Mouse (Mus musculus) testis, postnatal 14 days (tissue): ENCODE measurements at regions not wholly inside any gene's neighbourhood (a gene's known extent, or its start where the extent isn't known, plus 50 kb on each side); places are given as distances from the start of the nearest gene placed in this dataset.

Experiments used
- DNase-seq: peaks from one replicate; pipeline ENCODE4 v3.0.0; 2021; ENCODE audit warnings: low spot score

GRCm38 (mm10) chr4:12837097-12837426 is 665.2 kb upstream of the Fam92a start:
- DNase-seq: no peak

- DNase-seq: no peak
These were observed 664.7 kb upstream of the Fam92a start for GRCm38 (mm10) chr4:12836326-12837096.

DNA sequence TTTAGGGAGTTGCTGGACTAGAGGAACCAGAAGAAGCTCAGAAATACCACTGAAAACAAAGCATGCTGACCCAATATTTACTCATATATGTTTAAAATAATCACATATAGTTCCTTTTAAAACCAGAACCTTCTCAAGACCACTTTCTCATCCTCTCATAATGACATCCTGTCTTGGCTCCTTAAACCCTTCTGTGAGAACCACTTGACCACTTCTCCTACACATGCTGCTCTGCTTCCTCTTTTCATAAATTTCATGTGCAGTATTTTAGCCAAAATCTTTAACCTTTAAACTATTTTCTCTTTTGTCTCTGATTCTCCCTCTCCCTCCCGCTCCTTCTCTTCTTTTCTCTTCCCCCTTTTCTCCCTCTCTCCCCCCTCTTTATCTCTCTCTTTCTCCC is 654.6 kb upstream of the Fam92a start:
- DNase-seq: no peak

- no peak for DNase-seq
These were observed 642.4 kb upstream of the Fam92a start for GRCm38 (mm10) chr4:12814251-12814650.

DNA sequence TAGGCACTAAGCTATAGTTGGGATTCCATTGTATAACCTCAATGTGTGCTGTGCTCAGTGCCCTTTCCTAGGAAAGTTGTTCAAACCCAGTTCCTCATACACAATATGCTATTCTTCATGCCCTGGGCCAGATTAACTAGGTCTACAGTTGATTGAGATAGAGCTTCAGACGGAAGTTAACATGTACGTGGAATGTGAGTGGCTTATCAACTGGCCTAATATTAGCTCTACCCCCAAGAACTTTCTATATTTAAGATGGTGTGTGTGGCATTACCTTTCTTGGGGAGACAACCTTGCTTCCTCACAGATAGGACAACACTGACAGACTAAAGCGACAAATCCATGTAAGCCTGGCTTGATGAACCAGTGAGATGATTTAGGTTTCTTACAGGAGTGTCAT is 629.4 kb upstream of the Fam92a start:
- no peak for DNase-seq

DNA sequence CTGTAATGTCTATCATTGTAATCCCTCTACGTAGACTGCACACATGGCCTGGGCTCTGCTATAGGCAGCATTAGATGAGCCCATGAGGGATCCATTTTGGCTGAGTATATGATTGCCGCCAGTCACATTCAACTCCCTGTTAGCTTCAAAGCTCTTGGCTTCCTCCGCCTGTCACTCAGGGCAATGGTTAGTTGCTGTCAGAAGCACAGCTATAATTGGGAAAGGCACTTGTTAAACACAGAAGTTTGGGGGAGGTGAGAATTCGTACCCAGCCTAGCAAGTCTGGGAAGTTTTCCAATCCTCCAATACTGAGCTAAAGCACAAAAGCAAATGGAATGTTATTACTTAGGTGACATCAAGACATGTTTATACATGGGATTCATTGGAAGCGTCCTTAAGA is 627.7 kb upstream of the Fam92a start:
- DNase-seq: no peak

DNA sequence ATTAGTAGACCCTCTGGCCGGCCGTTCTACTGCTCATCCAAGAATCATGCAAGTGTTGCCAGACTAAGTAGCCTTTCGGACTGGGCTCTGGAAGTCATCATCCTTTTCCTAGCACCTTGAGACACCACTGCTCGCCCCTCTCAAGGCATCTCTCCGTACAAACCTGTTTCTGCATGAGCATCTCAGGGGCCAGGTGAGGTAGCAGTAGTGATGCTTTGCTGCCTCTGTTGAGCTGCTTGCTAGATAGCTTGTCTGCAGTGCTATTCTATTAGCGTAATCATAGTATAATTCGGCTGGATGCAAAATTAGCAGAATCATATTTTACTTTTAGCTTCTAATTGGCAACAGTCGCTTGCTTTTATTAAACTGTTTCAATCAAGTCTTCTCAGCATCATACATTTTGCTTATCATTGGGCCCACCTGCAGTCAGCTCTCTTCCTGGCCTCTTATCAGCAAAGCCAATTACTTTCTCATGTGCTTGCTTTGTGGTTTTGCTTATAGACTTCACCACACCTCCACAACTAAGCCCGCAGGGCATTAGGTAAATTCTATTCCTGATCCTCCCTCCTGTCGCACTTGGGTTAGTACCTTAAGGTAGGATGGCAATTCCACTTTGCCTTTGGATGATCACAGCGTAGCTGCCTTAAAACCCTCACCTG is 621.1 kb upstream of the Fam92a start:
- no peak for DNase-seq

- no peak for DNase-seq
These were observed 620.2 kb upstream of the Fam92a start for GRCm38 (mm10) chr4:12791786-12792674.

GRCm38 (mm10) chr4:12785840-12786239 is 614.0 kb upstream of the Fam92a start:
- DNase-seq: no peak

DNA sequence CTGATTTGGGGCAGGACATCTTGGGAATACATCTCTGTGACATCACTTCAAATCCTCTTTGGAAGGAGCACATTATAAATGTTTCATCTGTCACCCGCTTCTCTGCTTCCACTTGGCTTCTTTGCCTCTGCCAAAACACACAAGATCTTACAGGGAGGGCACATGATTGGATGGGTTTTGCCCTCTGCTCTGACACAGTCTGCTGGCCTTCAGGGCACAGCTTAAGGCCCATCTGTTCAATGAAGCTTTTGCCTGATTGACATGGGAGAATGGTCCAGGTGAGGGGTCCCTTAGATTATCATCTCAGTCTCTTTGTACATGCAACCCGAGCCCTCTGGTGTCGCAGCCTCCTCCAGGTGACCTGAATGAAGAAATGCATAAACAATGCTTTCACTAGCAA is 612.7 kb upstream of the Fam92a start:
- DNase-seq: no peak

DNA sequence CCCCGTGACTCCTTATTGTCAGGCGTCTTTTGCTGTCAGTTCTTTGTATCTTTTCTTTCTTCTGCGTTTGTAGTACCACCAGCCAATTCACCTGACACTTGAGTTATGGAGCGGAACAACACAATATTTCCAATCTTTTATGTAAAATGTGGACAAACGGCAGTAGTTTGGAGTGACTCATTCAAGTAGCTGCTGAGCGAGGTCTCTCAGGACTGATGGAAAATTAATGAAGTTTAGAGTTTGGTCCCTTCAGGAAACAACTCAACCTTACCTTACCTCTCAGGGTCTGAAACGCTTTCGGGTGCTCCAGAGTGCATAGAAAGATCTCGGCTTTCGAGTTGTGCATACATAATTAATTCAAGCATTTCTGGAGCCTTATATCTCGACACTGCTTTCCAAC is 612.3 kb upstream of the Fam92a start:
- no peak for DNase-seq

DNA sequence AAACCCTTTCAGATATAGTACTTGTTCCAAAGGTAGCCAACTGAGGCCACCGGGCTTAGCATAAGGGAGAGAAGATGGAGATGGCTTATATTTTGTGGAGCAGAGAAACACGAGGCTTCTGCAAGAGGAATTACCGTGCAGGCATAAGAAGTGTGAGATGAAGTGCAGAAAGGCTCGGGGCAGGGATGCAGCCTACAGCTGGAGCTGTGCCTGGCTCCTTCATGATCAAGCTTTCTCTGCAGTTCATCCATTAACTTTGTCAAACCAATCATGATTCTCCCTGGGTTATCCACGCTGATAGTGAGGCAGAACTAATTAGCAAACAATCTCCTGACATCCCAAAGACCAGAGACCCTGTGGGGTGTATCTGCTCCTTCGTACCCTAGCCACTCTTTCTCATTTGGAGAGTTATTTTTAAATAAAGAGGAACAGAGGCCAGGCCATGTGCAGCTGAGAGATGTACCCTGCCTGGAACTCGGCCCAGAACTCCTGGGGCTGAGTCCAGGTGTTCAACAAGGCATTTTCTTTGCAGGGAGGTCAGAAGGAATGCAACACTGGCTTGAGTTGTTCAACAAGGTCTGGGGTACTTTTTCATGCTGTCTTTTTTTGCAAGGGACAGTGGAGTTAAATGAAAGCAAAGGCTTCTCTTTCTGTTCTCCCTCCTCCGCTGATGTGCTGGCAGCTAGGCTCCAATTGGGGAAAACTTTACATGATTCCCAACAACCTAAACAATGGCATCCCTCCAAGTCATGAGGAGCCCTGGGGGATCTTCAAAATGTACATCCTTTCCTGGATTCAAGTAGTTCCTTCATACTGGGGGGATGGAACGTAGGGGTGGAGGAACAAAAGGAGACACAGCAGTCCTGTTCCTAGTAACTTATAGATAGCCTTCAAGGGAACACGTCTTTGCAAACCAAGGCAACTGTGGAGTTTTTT is 610.4 kb upstream of the Fam92a start:
- DNase-seq: no peak

DNA sequence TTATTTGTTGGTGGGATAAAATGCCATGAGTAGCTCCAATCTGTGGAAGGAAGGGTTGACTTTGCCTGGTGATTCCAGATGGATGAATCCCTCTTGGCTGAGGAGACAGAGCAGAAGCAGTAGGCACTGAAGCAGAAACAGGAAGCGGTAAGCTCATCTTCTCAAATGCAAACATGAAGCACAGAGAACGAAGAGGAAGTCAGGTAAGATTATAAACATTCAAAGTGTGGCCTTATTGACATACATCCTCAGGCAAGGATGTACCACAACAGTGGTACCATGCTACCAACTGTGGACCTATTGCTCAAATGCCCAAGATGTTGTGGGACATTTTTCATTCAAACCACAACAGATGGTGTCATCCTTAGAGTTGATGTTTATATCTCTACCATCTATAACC is 608.4 kb upstream of the Fam92a start:
- DNase-seq: no peak

DNA sequence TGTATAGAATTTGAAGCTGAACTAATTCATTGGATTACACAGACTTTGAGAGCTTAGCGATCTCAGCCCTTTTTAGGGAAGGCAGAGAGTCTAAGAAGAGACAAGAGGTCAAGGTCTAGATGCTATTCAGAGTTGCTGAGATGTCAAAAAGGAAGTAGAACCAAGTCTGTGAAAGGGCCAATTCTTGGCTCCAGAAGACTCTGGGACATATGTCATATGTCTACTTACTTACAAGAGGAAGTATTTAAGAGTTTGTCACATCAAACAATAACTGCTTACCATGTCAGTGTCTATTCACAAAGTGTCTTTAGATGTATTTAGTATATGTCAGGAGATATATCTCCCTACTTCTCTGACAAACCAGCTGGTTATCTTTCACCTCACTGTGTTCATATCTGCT is 607.4 kb upstream of the Fam92a start:
- no peak for DNase-seq

DNA sequence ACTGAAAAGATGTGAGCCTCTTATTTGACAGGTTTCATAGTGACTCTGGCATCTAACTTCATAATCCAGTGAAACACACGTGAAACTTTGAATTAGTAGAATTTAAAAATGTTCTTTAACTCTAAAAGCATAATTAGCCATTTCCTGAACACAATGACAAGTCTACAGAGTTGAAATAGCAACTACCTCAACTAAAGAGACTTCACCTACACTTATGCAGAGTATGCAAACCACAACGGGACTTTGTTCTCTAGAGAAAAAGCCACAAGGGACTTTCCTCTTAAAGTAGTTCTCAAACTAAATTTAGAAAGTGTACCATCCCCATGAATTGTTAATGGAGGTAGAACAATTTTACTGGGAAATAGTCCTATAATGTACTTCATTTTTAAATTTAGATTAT is 606.3 kb upstream of the Fam92a start:
- no peak for DNase-seq

DNA sequence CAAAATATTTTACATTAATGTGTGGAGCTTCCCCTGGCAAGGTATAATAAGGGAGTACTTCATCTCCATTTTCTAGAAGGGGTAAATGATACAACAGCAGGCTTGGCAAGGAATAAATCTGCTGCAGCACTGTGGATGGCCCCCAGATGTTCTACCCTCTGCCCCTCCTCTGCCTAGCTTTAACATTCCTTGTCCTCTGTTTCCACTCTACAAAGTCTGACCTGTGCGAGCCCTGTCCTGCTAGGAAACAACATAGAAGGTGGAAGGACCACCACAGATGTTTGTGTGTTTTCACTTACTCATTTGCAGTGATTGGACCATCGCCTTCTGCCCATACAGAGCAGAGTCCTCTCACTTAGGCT is 604.4 kb upstream of the Fam92a start:
- DNase-seq: no peak

GRCm38 (mm10) chr4:12775524-12776216 is 603.9 kb upstream of the Fam92a start:
- DNase-seq: no peak

GRCm38 (mm10) chr4:12775090-12775489 is 603.3 kb upstream of the Fam92a start:
- DNase-seq: no peak

DNA sequence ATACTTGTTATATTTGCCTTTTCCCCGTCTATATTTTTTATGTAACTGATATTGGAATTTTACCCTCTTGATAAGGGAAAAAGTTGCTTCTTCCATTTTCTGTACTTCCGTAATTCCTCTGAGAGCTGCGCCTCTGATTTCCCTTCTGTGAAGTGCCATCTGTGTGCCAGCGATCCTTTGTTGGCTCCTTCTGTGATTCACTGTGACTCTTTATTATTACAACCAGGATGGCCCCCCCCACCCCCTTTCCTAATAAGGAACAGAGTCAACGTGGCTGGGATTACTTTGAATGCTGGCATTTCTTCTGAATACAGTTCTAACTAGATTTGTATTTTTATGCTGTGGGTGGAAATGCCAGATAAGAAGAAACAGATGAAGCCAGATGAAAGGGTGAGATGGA is 602.9 kb upstream of the Fam92a start:
- DNase-seq: no peak

DNA sequence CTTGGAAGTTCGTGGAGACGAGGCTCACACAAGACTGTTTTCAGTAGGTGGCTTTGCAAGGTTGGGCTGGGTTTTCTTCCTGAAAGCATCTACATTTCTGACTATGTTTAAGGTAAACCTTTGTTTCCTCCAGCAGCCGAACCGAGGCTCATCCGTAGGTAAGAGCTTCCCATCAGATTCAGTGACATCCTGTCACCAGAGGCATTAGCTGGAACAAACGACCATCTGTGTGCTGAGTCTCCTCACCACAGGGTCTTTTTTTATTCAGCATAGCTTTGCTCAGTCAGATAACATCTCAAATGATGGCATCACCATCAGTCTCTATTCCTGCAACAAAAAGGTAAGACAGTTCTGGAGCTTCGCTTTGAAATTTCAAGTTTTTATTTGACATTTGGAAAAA is 601.4 kb upstream of the Fam92a start:
- no peak for DNase-seq

- no peak for DNase-seq
These were observed 598.4 kb upstream of the Fam92a start for GRCm38 (mm10) chr4:12770131-12770780.
